Mouse (Mus musculus) olfactory bulb, adult 2 months (tissue): ENCODE results near the gene Cdkl1. TPM values are rescaled to one million over a fixed set of nuclear protein-coding genes. Genes with fewer than 3 reads are reported as not detected.

Experiments
- H3K27ac ChIP-seq: fragments of 200-500 bp; 2 replicates; pipeline ENCODE4 v1.5.1; 2012; ENCODE audit warnings: low read depth, low read length; ENCODE audit not compliant: insufficient read depth
- H3K4me1 ChIP-seq: fragments of 200-500 bp; 2 replicates; pipeline ENCODE4 v1.6.1; 2012; ENCODE audit warnings: low read length; ENCODE audit not compliant: control insufficient read depth, insufficient read depth
- H3K4me3 ChIP-seq: fragments of 200-500 bp; 2 replicates; pipeline ENCODE4 v1.5.1; 2012; ENCODE audit warnings: mild to moderate bottlenecking, low read depth, low read length, moderate library complexity; ENCODE audit not compliant: insufficient read depth
- CTCF ChIP-seq: fragments of 200-500 bp; IDR thresholded peaks from 2 replicates; pipeline ENCODE4 v1.5.1; 2012; ENCODE audit warnings: low read depth, mild to moderate bottlenecking, low read length, moderate library complexity; ENCODE audit not compliant: insufficient read depth
- POLR2A ChIP-seq: fragments of 200-500 bp; IDR thresholded peaks from 2 replicates; pipeline ENCODE4 v1.6.1; 2012; ENCODE audit warnings: mild to moderate bottlenecking, low read depth, low read length, moderate library complexity; ENCODE audit not compliant: insufficient read depth
- WGBS: fragments of 180-500 bp; shearing (Covaris S2); methylation state at CpG from one replicate; pipeline ENCODE4 v1.1.7; 2018; 5-methylcytosine and 5-hydroxymethylcytosine counted together
- polyA plus RNA-seq: library from polyadenylated mRNA; stranded (reverse); fragments of >200 nt; gene quantifications from 2 replicates; pipeline ENCODE4 v1.2.4, GENCODE M21; 2012; ENCODE audit warnings: low replicate concordance; ENCODE audit not compliant: missing spikeins, insufficient read depth, insufficient read length

The Cdkl1 gene
- polyA plus RNA-seq, 1 experiment: not detected

DNA sequence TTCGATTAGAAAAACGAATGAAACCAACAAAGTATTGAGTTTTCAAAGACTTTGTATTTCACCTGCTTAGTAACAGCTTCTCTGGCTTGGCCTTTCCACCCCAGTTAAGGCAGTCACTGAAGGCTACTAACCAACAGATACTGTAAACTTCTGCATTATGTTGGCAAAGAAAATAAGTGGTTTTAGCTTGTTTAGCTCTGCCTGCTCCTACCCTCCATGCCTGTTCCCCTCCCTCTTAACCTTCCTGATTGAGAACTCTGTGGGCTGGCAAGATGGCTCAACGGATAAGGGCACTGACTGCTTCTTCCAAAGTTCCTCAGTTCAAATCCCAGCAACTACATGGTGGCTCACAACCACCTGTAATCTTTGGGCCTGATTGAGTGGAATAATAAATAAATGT is 57.1 kb downstream of the Cdkl1 start:
- TF ChIP-seq POLR2A: no peak
- no peak for TF ChIP-seq CTCF
- H3K4me1 ChIP-seq: no peaks in the 10 kb centered on the region
- H3K27ac ChIP-seq: no peak overlapping the region
- H3K4me3 ChIP-seq: no peak overlapping the region
- 57% methylated on average over 3 of the region's 3 CpGs for WGBS

DNA sequence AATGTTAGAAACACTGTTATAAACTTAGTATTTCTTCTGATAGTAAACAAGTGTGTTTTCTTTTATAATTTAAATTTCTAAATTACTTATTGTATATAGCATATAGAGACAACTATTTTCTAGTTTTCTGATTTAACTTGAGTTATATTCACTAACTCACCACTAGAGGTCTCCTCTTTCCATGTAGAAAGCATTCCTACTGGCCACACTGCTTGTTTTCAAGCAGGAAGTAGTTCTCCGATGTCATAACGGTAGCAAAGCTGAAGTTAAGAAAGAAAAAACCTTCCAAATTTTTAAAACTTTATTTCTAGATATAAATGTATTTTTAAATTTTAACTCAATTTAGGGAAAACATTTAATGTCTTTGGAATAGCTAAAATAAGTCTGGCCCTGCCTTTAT is 57.5 kb downstream of the Cdkl1 start:
- whole genome bisulfite sequencing: under 1% methylated on average over 2 of the region's 2 CpGs
- H3K4me1 ChIP-seq: no peaks in the 10 kb centered on the region
- no peak for TF ChIP-seq POLR2A
- no peak for TF ChIP-seq CTCF
- no peak overlapping the region for H3K27ac ChIP-seq
- no peak overlapping the region for H3K4me3 ChIP-seq

DNA sequence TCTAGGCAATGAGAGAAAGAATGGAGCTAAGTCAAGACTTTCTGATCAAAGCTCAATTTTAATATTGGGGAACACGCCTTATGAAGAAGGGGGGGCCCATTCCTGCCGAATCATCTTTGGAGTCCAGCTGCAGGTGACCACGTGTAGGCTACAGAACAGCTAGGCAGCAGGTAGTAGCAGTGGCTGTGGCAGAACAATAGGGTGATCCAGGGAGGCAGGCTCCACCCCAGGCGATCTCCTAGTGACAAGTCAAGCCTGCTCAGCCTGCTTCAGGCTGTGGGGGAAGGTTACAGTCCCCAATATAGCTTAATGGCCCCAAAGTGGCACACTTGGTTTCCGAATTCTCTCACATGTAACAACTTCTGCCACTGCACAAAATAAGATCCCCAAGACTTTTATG is 58.8 kb downstream of the Cdkl1 start:
- Histone ChIP-seq H3K27ac (no peak overlapping the region), H3K4me3 (no peak overlapping the region), H3K4me1 (no peaks in the 10 kb centered on the region)
- TF ChIP-seq CTCF: no peak
- TF ChIP-seq POLR2A: no peak
- 50% methylated on average over 5 of the region's 5 CpGs for WGBS

DNA sequence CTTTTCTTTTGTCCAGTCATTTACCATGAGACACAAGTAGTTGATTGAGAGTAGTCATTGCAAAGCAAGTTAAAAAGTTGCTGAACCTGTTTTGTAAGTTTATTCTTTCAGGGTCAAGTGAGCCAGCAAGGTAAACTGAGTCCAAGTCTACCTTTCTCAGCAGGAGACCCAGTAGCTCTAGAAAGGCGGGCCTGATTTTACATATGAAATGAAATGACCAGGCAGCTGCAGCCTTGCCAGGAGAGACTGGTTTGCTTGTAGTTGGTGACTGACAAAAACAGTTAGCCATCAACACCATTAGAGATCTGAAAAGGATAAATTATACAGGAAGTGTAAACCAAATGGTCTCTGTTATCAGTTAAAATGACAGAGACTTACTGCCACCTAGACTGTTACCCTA is 60.8 kb downstream of the Cdkl1 start:
- H3K27ac ChIP-seq: no peak overlapping the region
- WGBS: 94% methylated on average over 1 of the region's 1 CpGs
- H3K4me3 ChIP-seq: no peak overlapping the region
- no peaks in the 10 kb centered on the region for H3K4me1 ChIP-seq
- no peak for TF ChIP-seq CTCF
- no peak for TF ChIP-seq POLR2A

DNA sequence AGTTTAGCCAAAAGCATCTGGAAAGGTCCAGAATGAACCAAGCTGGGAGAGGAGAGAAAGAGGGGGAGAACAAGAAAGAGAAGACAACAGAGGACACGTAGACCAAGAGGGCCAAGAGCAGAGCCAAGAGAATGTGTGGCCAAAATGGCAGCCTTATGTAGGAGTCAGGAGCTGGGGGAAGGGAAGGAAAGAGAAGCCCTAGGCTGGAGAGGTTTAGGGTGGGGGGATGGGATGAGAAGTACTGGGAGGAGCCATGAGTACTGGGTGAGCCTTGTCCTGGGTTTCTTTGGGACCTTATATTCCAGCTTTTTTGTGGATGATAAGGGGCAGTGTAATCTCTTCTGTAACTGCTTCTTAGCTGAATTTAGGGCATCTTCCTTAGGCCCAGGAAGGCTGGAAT is 61.8 kb downstream of the Cdkl1 start:
- no peak overlapping the region for H3K27ac ChIP-seq
- no peak overlapping the region for H3K4me3 ChIP-seq
- whole genome bisulfite sequencing: 96% methylated on average over 1 of the region's 1 CpGs
- no peaks in the 10 kb centered on the region for H3K4me1 ChIP-seq
- TF ChIP-seq CTCF (no peak), POLR2A (no peak)

DNA sequence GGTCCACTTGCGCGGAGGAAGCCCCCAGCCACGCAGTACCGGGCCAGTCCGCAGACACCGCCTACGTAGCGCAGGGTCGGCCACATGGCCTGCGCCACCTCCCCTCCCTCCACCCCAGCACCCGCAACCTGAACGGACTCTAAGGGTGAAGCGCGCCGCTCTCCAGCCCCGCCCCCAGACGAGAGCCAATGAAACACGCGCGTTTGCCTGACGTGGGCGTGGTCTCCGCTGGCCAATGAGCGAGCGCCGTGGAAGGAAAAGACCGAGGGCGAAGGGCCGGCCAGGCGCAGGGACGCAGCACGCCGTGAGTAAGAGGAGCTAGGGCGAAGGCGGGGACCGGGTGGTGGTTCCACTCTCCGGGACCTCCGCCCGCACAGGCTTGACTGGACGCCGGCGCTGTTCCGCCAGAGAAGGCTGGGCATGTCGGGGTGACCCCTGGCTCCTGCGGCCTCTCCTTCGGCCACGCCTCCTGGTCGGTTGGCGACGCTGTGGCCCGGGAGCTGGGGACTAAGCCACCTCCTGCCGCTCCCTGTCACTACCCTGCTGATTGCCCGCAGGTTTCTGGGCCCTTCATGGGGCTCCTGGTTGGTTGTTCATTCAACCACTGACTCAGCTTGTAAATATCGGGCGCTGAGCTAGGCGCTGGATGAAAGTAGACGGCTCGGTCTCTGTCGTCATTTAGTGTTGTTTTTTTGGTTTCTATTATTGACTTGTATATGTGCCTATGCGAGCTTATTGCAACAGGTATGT is 66.2 kb downstream of the Cdkl1 start, which contains the start of the genes L2hgdh and Atp5s:
Gene L2hgdh (minus strand): TSS at position 163 of the 750 bp plus-strand sequence.
Gene Atp5s (plus strand): TSS at position 240 of the 750 bp plus-strand sequence.
- WGBS: under 1% methylated on average over 60 of the region's 60 CpGs
- TF ChIP-seq CTCF (no peak; the same call in 1 of the 2 replicates), POLR2A (peak; percentile 79; the same call in 1 of the 2 replicates)
- 0 out of 2 replicates have a peak within 1 kb of the TSS, but pooled peaks have one; percentile 1 for H3K27ac ChIP-seq

DNA sequence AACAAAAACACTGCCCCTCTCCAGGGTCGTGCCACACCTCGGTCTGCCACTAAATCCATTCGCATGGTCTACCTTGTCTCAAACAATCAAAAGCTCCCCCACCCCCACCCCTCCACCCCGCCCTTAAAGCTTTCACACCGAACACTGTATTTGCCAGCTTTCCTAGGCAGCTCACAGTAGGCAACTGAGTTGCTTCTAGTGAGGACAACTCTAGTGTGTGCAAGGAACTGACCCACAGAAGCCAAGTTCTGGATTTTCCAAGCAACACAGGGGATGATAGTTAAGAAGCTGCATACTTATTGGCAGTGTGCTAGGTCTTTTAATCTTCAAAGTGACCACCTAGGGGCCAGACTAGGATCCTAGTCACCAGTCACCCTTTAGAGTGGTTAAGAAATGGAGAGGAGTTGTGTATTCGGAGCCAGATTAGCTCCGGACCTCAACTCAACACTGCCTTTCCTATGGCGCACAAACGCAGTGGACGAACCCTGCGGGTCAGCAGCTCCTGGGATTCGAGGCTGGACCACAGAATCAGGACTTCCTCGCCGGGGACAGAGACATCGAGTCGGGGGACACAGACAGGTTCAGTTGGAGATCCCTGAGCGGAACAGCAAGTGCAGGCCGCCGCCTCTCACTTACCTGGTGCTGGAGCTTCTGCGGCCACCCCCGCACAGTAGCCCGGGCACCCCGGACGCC is 66.9 kb downstream of the Cdkl1 start:
- no peak for TF ChIP-seq POLR2A
- TF ChIP-seq CTCF: no peak
- 3% methylated on average over 24 of the region's 24 CpGs for WGBS
- H3K27ac ChIP-seq: no peak overlapping the region
- H3K4me1 ChIP-seq: peaks cover 6% of the 10 kb centered on the region
- peak overlapping the region; percentile 82 for H3K4me3 ChIP-seq

More for the DNA sequence above, 66.2 kb downstream of the Cdkl1 start, which contains the start of the genes L2hgdh and Atp5s:
- H3K4me3 ChIP-seq: peak within 1 kb of the TSS; percentile 82
- H3K4me1 ChIP-seq: peaks cover 6% of the 10 kb centered on the region

DNA sequence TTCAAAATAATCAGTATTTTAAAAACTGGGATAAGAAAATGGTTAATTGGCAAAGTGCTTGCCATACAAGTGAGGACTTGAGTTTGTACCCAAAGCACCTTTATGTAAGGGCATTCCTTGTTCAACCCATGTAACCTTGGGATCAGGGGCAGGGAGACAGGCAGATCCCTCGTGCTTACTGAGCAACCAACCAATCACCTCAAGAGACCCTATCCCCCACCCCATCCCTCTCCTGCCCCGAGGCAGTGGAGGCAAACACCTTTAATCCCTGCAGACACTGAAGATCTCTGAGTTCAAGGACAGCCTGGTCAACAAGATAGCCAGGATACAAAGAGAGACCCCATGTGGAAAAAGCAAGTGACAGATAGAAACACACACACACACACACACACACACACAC is 67.7 kb downstream of the Cdkl1 start:
- TF ChIP-seq CTCF (no peak), POLR2A (no peak)
- no peak overlapping the region for H3K27ac ChIP-seq
- 65% methylated on average over 2 of the region's 2 CpGs for WGBS
- no peak overlapping the region for H3K4me3 ChIP-seq
- peaks cover 6% of the 10 kb centered on the region for H3K4me1 ChIP-seq

DNA sequence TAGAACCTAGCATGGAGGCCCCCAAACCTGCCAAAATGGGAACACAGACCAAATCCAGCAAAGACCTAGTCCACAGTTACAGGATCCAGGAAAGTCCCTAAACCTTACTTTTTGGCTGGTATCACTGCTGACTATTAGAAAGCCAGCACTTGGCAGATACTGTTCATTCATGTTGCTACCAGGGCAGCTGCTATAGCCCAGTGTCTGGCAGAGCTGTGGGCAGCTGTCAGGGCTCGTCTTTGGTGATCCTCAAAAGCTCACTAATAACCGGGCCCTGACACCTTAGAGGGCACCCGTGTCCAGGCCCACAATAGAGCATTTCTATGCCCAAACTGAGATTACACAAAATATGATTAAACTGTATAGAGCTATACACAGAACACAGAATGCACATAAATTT is 68.2 kb downstream of the Cdkl1 start:
- Histone ChIP-seq H3K27ac (no peak overlapping the region), H3K4me3 (no peak overlapping the region), H3K4me1 (peaks cover 6% of the 10 kb centered on the region)
- 76% methylated on average over 3 of the region's 3 CpGs for WGBS
- TF ChIP-seq POLR2A (no peak), CTCF (no peak)
